Mouse (Mus musculus) neutrophil, adult 83 days (primary cell): ENCODE results near the gene Gm49673. TPM values are rescaled to one million over a fixed set of nuclear protein-coding genes. Genes with fewer than 3 reads are reported as not detected.

Experiments used
- total RNA-seq, 2 experiments: library from RNA; stranded (reverse); gene quantifications; one replicate each; pipeline ENCODE4 v1.2.4; 2023

Gene Gm49673
- under 1 TPM; 0.26 to 0.53 TPM for total RNA-seq

DNA sequence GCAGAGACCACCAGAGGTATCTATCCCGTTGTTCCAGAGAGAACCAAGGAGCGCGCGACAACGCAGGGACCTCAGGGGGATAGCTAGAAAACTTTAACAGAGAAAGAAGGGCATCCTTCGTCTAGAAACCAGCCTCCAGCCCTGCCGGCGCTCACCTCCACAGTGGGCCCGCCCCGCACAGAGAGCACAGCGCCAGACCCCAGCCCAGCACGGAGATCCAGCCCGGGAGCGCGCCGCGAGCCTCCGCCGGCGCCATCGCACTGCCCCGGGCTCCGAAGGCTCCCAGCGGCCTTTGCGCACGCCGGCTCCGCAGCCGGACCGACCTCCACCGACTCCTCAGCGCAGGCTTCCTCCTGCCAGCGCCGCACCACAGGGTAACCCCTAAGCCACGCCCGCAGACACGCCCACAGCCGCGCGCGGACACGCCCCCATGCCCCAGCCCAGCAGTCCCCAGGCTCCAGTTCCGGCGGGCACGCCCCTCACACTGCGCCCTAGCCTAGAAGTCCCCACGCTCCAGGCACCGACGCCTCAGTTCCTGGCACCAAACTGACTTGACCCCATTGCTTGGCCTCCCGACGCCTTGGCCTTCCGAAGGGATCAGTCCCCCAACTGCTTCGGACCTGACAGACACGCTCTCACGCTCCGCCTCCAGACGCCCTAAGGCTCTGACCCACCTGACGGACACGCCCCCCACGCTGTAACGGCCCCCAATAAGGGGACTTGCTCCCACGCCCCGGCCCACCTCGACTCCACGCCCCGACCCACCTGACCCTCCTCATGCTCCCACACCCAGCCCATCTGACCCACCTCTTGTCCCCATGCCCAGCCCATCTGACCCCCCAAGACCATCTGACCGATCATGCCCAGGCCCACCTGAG is at the start of gene Gm49673, which contains the start of gene Rnaset2a:
TSS of gene Gm49673 (minus strand) at position 350 of the 878 bp plus-strand sequence.
TSS of gene Rnaset2a (minus strand) at position 659 of the 878 bp plus-strand sequence.

GRCm38 (mm10) chr17:8164701-8165607 is 17.4 kb upstream of the Gm49673 start, which contains the start of gene Fgfr1op:
Gene Fgfr1op, plus strand, starts transcription at chr17:8165501.

Other genes starting within 250 kb of the Gm49673 start
- gene Tagap, start 221.8 kb downstream of the Gm49673 start, total RNA-seq, result 10 to 100 TPM; 61.9 to 85.9 TPM
- 10 to 100 TPM; 23.0 to 26.2 TPM for gene Rsph3a, start 202.2 kb downstream of the Gm49673 start, total RNA-seq
- gene Rnaset2a, start 309 bp upstream of the Gm49673 start, total RNA-seq, result 10 to 100 TPM; 27.9 to 32.0 TPM
- 10 to 100 TPM; 17.4 to 19.2 TPM for gene Fgfr1op, start 17.7 kb upstream of the Gm49673 start, total RNA-seq
- gene Ccr6, start 88.3 kb upstream of the Gm49673 start, total RNA-seq, result not detected
- 10 to 100 TPM; 50.3 to 60.8 TPM for gene Mpc1, start 135.1 kb upstream of the Gm49673 start, total RNA-seq
- 10 to 100 TPM; 69.9 to 91.5 TPM for gene Sft2d1, start 163.3 kb upstream of the Gm49673 start, total RNA-seq
- under 1 TPM; 0.37 to 0.40 TPM for gene Prr18, start 189.7 kb upstream of the Gm49673 start, total RNA-seq
- gene T2, start 208.2 kb upstream of the Gm49673 start, total RNA-seq, result not detected